In genomic region chr19:42443887-42444409, GRCm38 (mm10) we compare ENCODE assay signal across 8 mouse cellular contexts. TPM values are rescaled to one million over a fixed set of nuclear protein-coding genes. Genes with fewer than 3 reads are reported as not detected.
DNase-seq lines count a peak whose midpoint lies in the region; ATAC-seq and TF ChIP-seq lines count a peak whose summit lies in the region.

No protein-coding gene starts in this region.

- H3K4me1 ChIP-seq in cerebellum, adult 2 months (ENCODE audit: control insufficient read depth, insufficient read depth, low read length): no peaks in the 10 kb centered on the region

- no peak for TF ChIP-seq POLR2A in cerebellum, adult 2 months (IDR thresholded peaks at IDR 0.05; ENCODE audit: borderline replicate concordance, insufficient read depth, low read length)

- intact Hi-C loops in gastrocnemius, postnatal 14 days (cut with DNase I; ENCODE audit: low total_unique reads): no loop called here

- WGBS in cerebellum, adult 2 months: 6% methylated on average over 3 of the region's 3 CpGs

- peak; percentile 64; the same call in 1 of the 2 replicates for TF ChIP-seq CTCF in cerebellum, adult 2 months (IDR thresholded peaks at IDR 0.05; ENCODE audit: borderline replicate concordance, insufficient read depth, low read depth, low read length)

- DNase-seq in gastrocnemius, postnatal 10 days: peak; percentile 24
- no peak for DNase-seq in gastrocnemius, postnatal 14 days
- DNase-seq in right cerebral cortex, adult 18-20 months: peak; percentile 35
- DNase-seq in right cerebral cortex, postnatal 36 days (ENCODE audit: low spot score in 2 of 2): no peak
- peak; percentile 38 to 49 for DNase-seq in cerebellum, adult 2 months
- DNase-seq in spleen, postnatal 4 days (ENCODE audit: low spot score in 2 of 2): no peak

- no peaks in the 10 kb centered on the region for H3K27me3 ChIP-seq in cerebellum, adult 2 months (ENCODE audit: control insufficient read depth, insufficient read depth, low read length)

- H3K4me3 ChIP-seq in cerebellum, adult 2 months (replicated peaks; ENCODE audit: insufficient read depth, low read depth, low read length): no peak overlapping the region

- ATAC-seq in granulocyte monocyte progenitor cell, adult 5-6 weeks (replicated peaks; ENCODE audit: poor library complexity, severe bottlenecking): peak; percentile 7; the same call in 1 of the 2 replicates
- 0 out of 2 replicates have a peak, but pooled peaks have one; percentile 59 for ATAC-seq in megakaryocyte-erythroid progenitor cell, adult 5-6 weeks (replicated peaks; ENCODE audit: low FRiP score, low TSS enrichment, poor library complexity, severe bottlenecking)

- H3K27ac ChIP-seq in cerebellum, adult 2 months (ENCODE audit: insufficient read depth, low read length): no peak overlapping the region

RNA-seq across cellular contexts. Expression of gene Crtac1, which starts 12.4 kb away (rescaled TPM):
- under 1 TPM; 0.26 to 0.29 TPM for total RNA-seq in gastrocnemius, postnatal 10 days (2021)
- under 1 TPM; 0.45 to 0.58 TPM for total RNA-seq in gastrocnemius, postnatal 14 days (2021)
- polyA plus RNA-seq in cerebellum, adult 2 months (2012; rRNA removed): 22.8 and 30.2 TPM in 2 replicates
- total RNA-seq in granulocyte monocyte progenitor cell, adult 5-6 weeks (2014; fragmentation: Nextera tagmentation): 0.17 TPM in 1 of 2 replicates, not detected in the other
- total RNA-seq in granulocyte monocyte progenitor cell, adult 5-6 weeks (2017): not detected in 2 replicates
- total RNA-seq in megakaryocyte-erythroid progenitor cell, adult 5-6 weeks (2014; fragmentation: Nextera tagmentation): not detected in 2 replicates
- not detected in 2 replicates for total RNA-seq in megakaryocyte-erythroid progenitor cell, adult 5-6 weeks (2017)

Comparison
In these comparisons a context has a peak if more than half of its experiments do, and no peak if none do; other contexts are left out.
1. DNase-seq: peak in gastrocnemius, postnatal 10 days (single experiment), right cerebral cortex, adult 18-20 months (single experiment) and cerebellum, adult 2 months (2 of 2); none in gastrocnemius, postnatal 14 days (single experiment), right cerebral cortex, postnatal 36 days (0 of 2) and spleen, postnatal 4 days (0 of 2).